ENCODE assay signal across 8 mouse cellular contexts in genomic region chr11:120549986-120550809, GRCm38 (mm10). TPM values are rescaled to one million over a fixed set of nuclear protein-coding genes. Genes with fewer than 3 reads are reported as not detected.
DNase-seq lines count a peak whose midpoint lies in the region; ATAC-seq and TF ChIP-seq lines count a peak whose summit lies in the region.

No protein-coding gene starts in this region.

- 73% methylated on average over 11 of the region's 11 CpGs for whole genome bisulfite sequencing in heart, embryonic 13.5 days
- 70% methylated on average over 11 of the region's 11 CpGs for WGBS in heart, embryonic 15.5 days
- 61% methylated on average over 11 of the region's 11 CpGs for WGBS in liver, postnatal 0 days (ENCODE audit: insufficient replicate concordance)

- peak overlapping the region; percentile 97 for H3K27ac ChIP-seq in heart, embryonic 13.5 days (replicated peaks)
- H3K27ac ChIP-seq in heart, embryonic 15.5 days, result peak overlapping the region; percentile 94
- H3K27ac ChIP-seq in liver, postnatal 0 days (ENCODE audit: low read depth), result peak overlapping the region; percentile 98

- H3K4me3 ChIP-seq in heart, embryonic 13.5 days, result peak overlapping the region; percentile 95
- H3K4me3 ChIP-seq in G1E (ENCODE audit: low read depth, low read length), result peak overlapping the region; percentile 87
- H3K4me3 ChIP-seq in heart, embryonic 15.5 days, result peak overlapping the region; percentile 96
- peak overlapping the region; percentile 88 for H3K4me3 ChIP-seq in liver, postnatal 0 days (ENCODE audit: low read depth, low read length)

- peaks cover 14% of the 10 kb centered on the region for H3K36me3 ChIP-seq in heart, embryonic 13.5 days
- peaks cover 46% of the 10 kb centered on the region for H3K36me3 ChIP-seq in G1E (replicated peaks)
- no peaks in the 10 kb centered on the region for H3K36me3 ChIP-seq in heart, embryonic 15.5 days
- H3K36me3 ChIP-seq in liver, postnatal 0 days (replicated peaks; ENCODE audit: insufficient read depth, low read length), result no peaks in the 10 kb centered on the region

- no peaks in the 10 kb centered on the region for H3K27me3 ChIP-seq in heart, embryonic 13.5 days (replicated peaks)
- peaks cover 12% of the 10 kb centered on the region for H3K27me3 ChIP-seq in G1E (ENCODE audit: insufficient read depth, low read length)
- no peaks in the 10 kb centered on the region for H3K27me3 ChIP-seq in heart, embryonic 15.5 days
- H3K27me3 ChIP-seq in liver, postnatal 0 days (ENCODE audit: insufficient read depth, low read length), result no peaks in the 10 kb centered on the region

- H3K9ac ChIP-seq in heart, embryonic 13.5 days, result peak overlapping the region; percentile 100
- H3K9ac ChIP-seq in heart, embryonic 15.5 days, result peak overlapping the region; percentile 97
- H3K9ac ChIP-seq in liver, postnatal 0 days (replicated peaks), result peak overlapping the region; percentile 93

- no peaks in the 10 kb centered on the region for H3K9me3 ChIP-seq in heart, embryonic 13.5 days
- H3K9me3 ChIP-seq in G1E (replicated peaks), result no peaks in the 10 kb centered on the region
- no peaks in the 10 kb centered on the region for H3K9me3 ChIP-seq in heart, embryonic 15.5 days (replicated peaks)
- H3K9me3 ChIP-seq in liver, postnatal 0 days (ENCODE audit: low read length), result no peaks in the 10 kb centered on the region

- TF ChIP-seq CTCF in G1E (IDR thresholded peaks at IDR 0.05; ENCODE audit: low read depth, low read length), result no peak
- TF ChIP-seq CTCF in liver, postnatal 0 days (IDR thresholded peaks at IDR 0.05; ENCODE audit: low read depth), result no peak

- no peak for DNase-seq in heart, adult 9 months (ENCODE audit: low spot score in 2 of 2)
- DNase-seq in G1E (ENCODE audit: low spot score), result no peak
- no peak for DNase-seq in liver, postnatal 0 days
- DNase-seq in adrenal gland, postnatal 36 days, result no peak
- no peak for DNase-seq in right cerebral cortex, postnatal 14 days
- DNase-seq in testis, postnatal 10 days (ENCODE audit: low spot score), result no peak

- peaks cover 35% of the 10 kb centered on the region for H3K4me1 ChIP-seq in heart, embryonic 13.5 days
- H3K4me1 ChIP-seq in G1E (ENCODE audit: insufficient read depth, low read depth, low read length), result peaks cover 36% of the 10 kb centered on the region
- peaks cover 35% of the 10 kb centered on the region for H3K4me1 ChIP-seq in heart, embryonic 15.5 days (replicated peaks)
- peaks cover 41% of the 10 kb centered on the region for H3K4me1 ChIP-seq in liver, postnatal 0 days (ENCODE audit: insufficient read depth)

- H3K4me2 ChIP-seq in heart, embryonic 13.5 days, result peak overlapping the region; percentile 83
- peak overlapping the region; percentile 87 for H3K4me2 ChIP-seq in heart, embryonic 15.5 days
- H3K4me2 ChIP-seq in liver, postnatal 0 days (ENCODE audit: low read depth, low read length), result peak overlapping the region; percentile 97

- no peak for ATAC-seq in heart, embryonic 13.5 days (ENCODE audit: extremely low read depth, insufficient number of reproducible peaks, low FRiP score, low TSS enrichment)
- ATAC-seq in G1E (ENCODE audit: extremely low read depth, insufficient number of reproducible peaks, low FRiP score, poor library complexity, severe bottlenecking), result no peak
- no peak for ATAC-seq in heart, embryonic 15.5 days (replicated peaks; ENCODE audit: insufficient number of reproducible peaks, insufficient read depth, low FRiP score, low read depth)
- no peak for ATAC-seq in liver, postnatal 0 days

- no peak for TF ChIP-seq EP300 in liver, postnatal 0 days (IDR thresholded peaks at IDR 0.05; ENCODE audit: low read depth)

RNA-seq across cellular contexts. Expression of gene Mcrip1, which starts 0.7 kb away (rescaled TPM):
- polyA plus RNA-seq in heart, embryonic 13.5 days (2015; fragmentation: Nextera tagmentation; extraction: Ambion mirVana), result 134 and 140 TPM in 2 replicates
- total RNA-seq in G1E (2014; fragmentation: Nextera tagmentation), result 53.8 and 64.3 TPM in 2 replicates
- 19.2 and 20.9 TPM in 2 replicates for total RNA-seq in G1E (2017)
- polyA plus RNA-seq in G1E (2012), result 176 and 205 TPM in 2 replicates
- polyA plus RNA-seq in heart, embryonic 15.5 days (2015; fragmentation: Nextera tagmentation; extraction: Ambion mirVana), result 119 and 143 TPM in 2 replicates
- 59.2 and 61.0 TPM in 2 replicates for polyA plus RNA-seq in liver, postnatal 0 days (2015; fragmentation: Nextera tagmentation; extraction: Ambion mirVana)
- 10 to 100 TPM; 58.0 to 73.4 TPM for total RNA-seq in adrenal gland, postnatal 36 days (2021)

RNA-seq across cellular contexts. Expression of gene Ppp1r27, which starts 0.7 kb away (rescaled TPM):
- not detected in 2 replicates for polyA plus RNA-seq in heart, embryonic 13.5 days (2015; fragmentation: Nextera tagmentation; extraction: Ambion mirVana)
- total RNA-seq in G1E (2014; fragmentation: Nextera tagmentation), result not detected in 2 replicates
- total RNA-seq in G1E (2017), result not detected in 2 replicates
- not detected in 2 replicates for polyA plus RNA-seq in G1E (2012)
- 0.50 and 7.6 TPM in 2 replicates for polyA plus RNA-seq in heart, embryonic 15.5 days (2015; fragmentation: Nextera tagmentation; extraction: Ambion mirVana)
- polyA plus RNA-seq in liver, postnatal 0 days (2015; fragmentation: Nextera tagmentation; extraction: Ambion mirVana), result 0.19 and 1.5 TPM in 2 replicates
- 1 to 10 TPM in 1 of 2 experiments, under 1 TPM in 1; 0.56 to 1.3 TPM for total RNA-seq in adrenal gland, postnatal 36 days (2021)

RNA-seq across cellular contexts. Expression of gene Gcgr, which starts 19.7 kb away (rescaled TPM):
- 2.1 and 2.4 TPM in 2 replicates for polyA plus RNA-seq in heart, embryonic 13.5 days (2015; fragmentation: Nextera tagmentation; extraction: Ambion mirVana)
- total RNA-seq in G1E (2014; fragmentation: Nextera tagmentation) (not detected in 2 replicates), G1E (2017) (not detected in 2 replicates)
- polyA plus RNA-seq in G1E (2012), result not detected in 2 replicates
- 2.7 and 2.8 TPM in 2 replicates for polyA plus RNA-seq in heart, embryonic 15.5 days (2015; fragmentation: Nextera tagmentation; extraction: Ambion mirVana)
- polyA plus RNA-seq in liver, postnatal 0 days (2015; fragmentation: Nextera tagmentation; extraction: Ambion mirVana), result 58.5 and 66.9 TPM in 2 replicates
- 1 to 10 TPM in 1 of 2 experiments, under 1 TPM in 1; 0.86 to 1.9 TPM for total RNA-seq in adrenal gland, postnatal 36 days (2021)

RNA-seq across cellular contexts. Expression of gene P4hb, which starts 22.9 kb away (rescaled TPM):
- polyA plus RNA-seq in heart, embryonic 13.5 days (2015; fragmentation: Nextera tagmentation; extraction: Ambion mirVana), result 427 and 448 TPM in 2 replicates
- total RNA-seq in G1E (2014; fragmentation: Nextera tagmentation) (268 and 289 TPM in 2 replicates), G1E (2017) (411 and 414 TPM in 2 replicates)
- polyA plus RNA-seq in G1E (2012), result 516 and 719 TPM in 2 replicates
- polyA plus RNA-seq in heart, embryonic 15.5 days (2015; fragmentation: Nextera tagmentation; extraction: Ambion mirVana), result 357 and 484 TPM in 2 replicates
- 683 and 697 TPM in 2 replicates for polyA plus RNA-seq in liver, postnatal 0 days (2015; fragmentation: Nextera tagmentation; extraction: Ambion mirVana)
- total RNA-seq in adrenal gland, postnatal 36 days (2021), result 100 to 1,000 TPM; 490 to 574 TPM

RNA-seq across cellular contexts. Expression of gene Arhgdia, which starts 31.2 kb away (rescaled TPM):
- 435 and 436 TPM in 2 replicates for polyA plus RNA-seq in heart, embryonic 13.5 days (2015; fragmentation: Nextera tagmentation; extraction: Ambion mirVana)
- total RNA-seq in G1E (2014; fragmentation: Nextera tagmentation), result 354 and 381 TPM in 2 replicates
- total RNA-seq in G1E (2017), result 155 and 158 TPM in 2 replicates
- polyA plus RNA-seq in G1E (2012), result 1,000 and 1,072 TPM in 2 replicates
- polyA plus RNA-seq in heart, embryonic 15.5 days (2015; fragmentation: Nextera tagmentation; extraction: Ambion mirVana), result 345 and 458 TPM in 2 replicates
- polyA plus RNA-seq in liver, postnatal 0 days (2015; fragmentation: Nextera tagmentation; extraction: Ambion mirVana), result 148 and 156 TPM in 2 replicates
- 100 to 1,000 TPM; 348 to 361 TPM for total RNA-seq in adrenal gland, postnatal 36 days (2021)

Comparison
In these comparisons a context has a peak if more than half of its experiments do, and no peak if none do; other contexts are left out.
1. RNA of gene Gcgr, which starts 19.7 kb away (polyA plus RNA-seq): 58.5 to 66.9 TPM in liver, postnatal 0 days; 2.7 to 2.8 TPM in heart, embryonic 15.5 days, 2.1 to 2.4 TPM in heart, embryonic 13.5 days and not detected in G1E; every median in the first group is over 10 times any median in the second.
2. Peak in every context shown above with its lines, with median percentiles within 50 percentile points of each other: H3K27ac ChIP-seq, H3K4me2 ChIP-seq, H3K4me3 ChIP-seq and H3K9ac ChIP-seq.